ENCODE assay signal across 8 mouse cellular contexts in the genomic region with DNA sequence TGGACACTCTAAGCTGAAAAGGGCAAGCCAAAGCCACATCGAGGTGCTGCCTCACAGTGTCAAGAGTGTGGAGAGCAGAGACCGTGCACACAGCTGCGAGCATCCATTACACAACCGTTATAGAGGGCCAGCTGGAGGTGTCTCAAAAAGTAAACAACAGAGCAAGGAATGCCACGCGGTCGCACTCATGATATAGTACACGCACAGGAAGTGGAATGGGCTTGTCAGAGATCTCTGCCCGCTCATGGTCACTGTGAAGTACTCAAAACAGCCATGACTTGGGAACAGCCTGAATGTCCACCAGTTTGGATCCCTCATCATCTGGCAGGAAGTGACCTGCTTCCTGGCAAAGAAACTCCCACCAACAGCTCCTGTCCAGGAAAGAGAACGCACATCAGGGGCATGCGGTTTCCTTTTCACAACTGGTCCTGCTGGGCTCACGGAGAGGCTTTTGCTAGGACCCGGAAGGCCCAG.
DNase-seq lines count a peak whose midpoint lies in the region; ATAC-seq and TF ChIP-seq lines count a peak whose summit lies in the region.

No protein-coding gene starts in this region.

- no peaks in the 10 kb centered on the region for H3K4me1 ChIP-seq in intestine, embryonic 15.5 days (replicated peaks)
- peaks cover 6% of the 10 kb centered on the region for H3K4me1 ChIP-seq in lung, embryonic 15.5 days
- no peaks in the 10 kb centered on the region for H3K4me1 ChIP-seq in forebrain, postnatal 0 days (ENCODE audit: insufficient read depth)
- H3K4me1 ChIP-seq in forebrain, embryonic 10.5 days: peaks cover 13% of the 10 kb centered on the region

- H3K27ac ChIP-seq in intestine, embryonic 15.5 days: 0 out of 2 replicates have a peak overlapping the region, but pooled peaks have one; percentile 14
- H3K27ac ChIP-seq in lung, embryonic 15.5 days: peak overlapping the region; percentile 49
- no peak overlapping the region for H3K27ac ChIP-seq in forebrain, postnatal 0 days (ENCODE audit: low read depth, low read length)
- H3K27ac ChIP-seq in forebrain, embryonic 10.5 days: no peak overlapping the region

- no peaks in the 10 kb centered on the region for H3K27me3 ChIP-seq in intestine, embryonic 15.5 days (replicated peaks)
- no peaks in the 10 kb centered on the region for H3K27me3 ChIP-seq in lung, embryonic 15.5 days
- H3K27me3 ChIP-seq in forebrain, postnatal 0 days (ENCODE audit: insufficient read depth, low read length): no peaks in the 10 kb centered on the region
- no peaks in the 10 kb centered on the region for H3K27me3 ChIP-seq in forebrain, embryonic 10.5 days (ENCODE audit: poor library complexity, severe bottlenecking)

- no peak overlapping the region for H3K4me2 ChIP-seq in intestine, embryonic 15.5 days (replicated peaks)
- H3K4me2 ChIP-seq in lung, embryonic 15.5 days: no peak overlapping the region
- H3K4me2 ChIP-seq in forebrain, postnatal 0 days (ENCODE audit: low read depth): no peak overlapping the region

- no peak overlapping the region for H3K9ac ChIP-seq in intestine, embryonic 15.5 days
- no peak overlapping the region for H3K9ac ChIP-seq in lung, embryonic 15.5 days
- no peak overlapping the region for H3K9ac ChIP-seq in forebrain, postnatal 0 days

- peak; percentile 34 for ATAC-seq in CD4-positive, CD25-positive, alpha-beta regulatory T cell, adult 4 months
- peak; percentile 88 for ATAC-seq in common myeloid progenitor, adult 5-6 weeks (replicated peaks; ENCODE audit: low read depth, poor library complexity, severe bottlenecking)
- ATAC-seq in intestine, embryonic 15.5 days: 0 out of 2 replicates have a peak, but pooled peaks have one; percentile 55
- ATAC-seq in lung, embryonic 15.5 days (ENCODE audit: borderline replicate concordance, extremely low read depth, low FRiP score, low TSS enrichment): peak; percentile 66
- no peak for ATAC-seq in forebrain, postnatal 0 days

- no peaks in the 10 kb centered on the region for H3K36me3 ChIP-seq in intestine, embryonic 15.5 days
- no peaks in the 10 kb centered on the region for H3K36me3 ChIP-seq in lung, embryonic 15.5 days
- no peaks in the 10 kb centered on the region for H3K36me3 ChIP-seq in forebrain, postnatal 0 days (ENCODE audit: insufficient read depth)
- no peaks in the 10 kb centered on the region for H3K36me3 ChIP-seq in forebrain, embryonic 10.5 days (replicated peaks)

- whole genome bisulfite sequencing in intestine, embryonic 15.5 days: 44% methylated on average over 13 of the region's 13 CpGs
- WGBS in lung, embryonic 15.5 days: 32% methylated on average over 13 of the region's 13 CpGs
- 81% methylated on average over 13 of the region's 13 CpGs for WGBS in forebrain, postnatal 0 days
- WGBS in forebrain, embryonic 10.5 days: 82% methylated on average over 13 of the region's 13 CpGs

- no peaks in the 10 kb centered on the region for H3K9me3 ChIP-seq in intestine, embryonic 15.5 days
- H3K9me3 ChIP-seq in lung, embryonic 15.5 days: no peaks in the 10 kb centered on the region
- no peaks in the 10 kb centered on the region for H3K9me3 ChIP-seq in forebrain, postnatal 0 days (ENCODE audit: low read length)
- no peaks in the 10 kb centered on the region for H3K9me3 ChIP-seq in forebrain, embryonic 10.5 days

- peak; percentile 60 for DNase-seq in thymus, postnatal 25 days
- no peak for DNase-seq in cerebellum, adult 11 months
- no peak for DNase-seq in forebrain, postnatal 0 days
- DNase-seq in forebrain, embryonic 10.5 days (ENCODE audit: extremely low spot score, low spot score): no peak

- no peak for TF ChIP-seq CTCF in forebrain, postnatal 0 days (IDR thresholded peaks at IDR 0.05; ENCODE audit: low read depth)

- no peak overlapping the region for H3K4me3 ChIP-seq in intestine, embryonic 15.5 days (replicated peaks)
- H3K4me3 ChIP-seq in lung, embryonic 15.5 days: no peak overlapping the region
- no peak overlapping the region for H3K4me3 ChIP-seq in forebrain, postnatal 0 days (ENCODE audit: low read depth, low read length)
- H3K4me3 ChIP-seq in forebrain, embryonic 10.5 days: no peak overlapping the region

Comparison
In these comparisons a context has a peak if more than half of its experiments do, and no peak if none do; other contexts are left out.
1. H3K27ac ChIP-seq: peak in intestine, embryonic 15.5 days (single experiment) and lung, embryonic 15.5 days (single experiment); none in forebrain, postnatal 0 days (single experiment) and forebrain, embryonic 10.5 days (single experiment).